Mouse (Mus musculus): ENCODE results near the gene Akt1s1.
"Not testable (repeated sequence)": the region's sequence is repeated elsewhere in the genome, so short reads cannot be mapped to it uniquely, and the experiment has no call there.

DNA sequence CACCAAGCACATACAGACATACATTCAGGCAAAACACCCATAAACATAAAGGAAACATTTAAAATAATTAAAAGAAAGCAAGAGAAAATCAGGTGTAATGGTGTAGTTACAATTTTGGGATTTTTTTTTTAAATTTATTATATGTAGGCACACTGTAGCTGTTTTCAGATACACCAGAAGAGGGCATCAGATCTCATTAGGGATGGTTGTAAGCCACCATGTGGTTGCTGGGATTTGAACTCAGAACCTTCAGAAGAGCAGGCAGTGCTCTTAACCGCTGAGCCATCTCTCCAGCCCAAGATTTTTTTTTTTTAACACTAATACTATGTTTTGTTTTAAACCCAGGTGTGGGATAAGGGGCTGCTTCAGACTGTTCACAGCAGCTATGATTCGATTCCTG, 23.0 kb downstream of the Akt1s1 start:
- not testable (repeated sequence) for TF ChIP-seq POLR2A (IDR thresholded peaks at IDR 0.05; ENCODE audit: extremely low read depth, insufficient read depth, low read length); CTCF (IDR thresholded peaks at IDR 0.05; ENCODE audit: low read depth, low read length)
